In the genomic region with DNA sequence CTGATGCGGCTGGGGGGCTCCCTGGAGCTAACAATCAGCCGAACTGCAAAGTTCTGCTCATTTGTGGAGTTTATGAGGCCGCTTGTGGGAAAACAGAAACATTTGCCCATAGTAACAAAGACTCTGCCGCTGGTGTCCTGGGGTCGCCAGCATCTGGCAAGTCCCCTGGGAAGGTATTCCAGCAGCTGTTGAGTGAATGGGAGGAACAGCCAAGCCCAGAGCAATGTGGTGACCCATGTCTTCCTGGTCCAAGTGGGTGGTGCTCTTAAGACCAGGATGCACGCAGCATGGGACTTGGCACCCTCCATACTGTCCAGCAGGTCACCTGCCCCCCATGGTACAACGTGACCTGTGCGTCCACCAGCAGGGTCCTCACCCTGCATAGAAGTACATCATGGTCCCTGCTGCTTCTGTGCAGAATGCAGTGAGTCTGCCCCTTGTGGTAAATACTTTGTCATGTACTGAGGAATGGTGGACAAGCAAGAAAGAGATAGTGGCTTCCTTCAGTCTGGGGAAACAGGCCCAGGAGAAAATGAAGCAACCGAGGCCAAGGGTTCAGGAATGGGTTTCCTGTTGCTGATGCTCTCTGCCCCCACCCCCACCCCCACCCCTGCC, we compare ENCODE assay signal across 18 mouse cellular contexts. TPM values are rescaled to one million over a fixed set of nuclear protein-coding genes. Genes with fewer than 3 reads are reported as not detected.
DNase-seq lines count a peak whose midpoint lies in the region; ATAC-seq and TF ChIP-seq lines count a peak whose summit lies in the region.
"Had no signal": no experiment of that assay in that cellular context is flagged by ENCODE, and none has a peak within 500 bp of the region (broad histone marks: within the 10 kb centered on the region; RNA-seq: fewer than 3 reads in every experiment).

No protein-coding gene starts in this region.

- TF ChIP-seq CTCF in intestine, postnatal 0 days (IDR thresholded peaks at IDR 0.05; ENCODE audit: low read depth), result peak; percentile 57

- peaks cover 14% of the 10 kb centered on the region for H3K4me1 ChIP-seq in kidney, embryonic 15.5 days
- H3K4me1 ChIP-seq in megakaryocyte, embryonic 14.5 days, result no peaks in the 10 kb centered on the region; the same call in 1 of the 2 replicates
- no peaks in the 10 kb centered on the region for H3K4me1 ChIP-seq in intestine, postnatal 0 days (replicated peaks; ENCODE audit: control insufficient read depth, insufficient read depth, low read length)

- H3K27me3 ChIP-seq in kidney, embryonic 15.5 days, result no peaks in the 10 kb centered on the region
- no peaks in the 10 kb centered on the region for H3K27me3 ChIP-seq in megakaryocyte, embryonic 14.5 days (replicated peaks)
- no peaks in the 10 kb centered on the region for H3K27me3 ChIP-seq in intestine, postnatal 0 days (replicated peaks; ENCODE audit: control insufficient read depth, insufficient read depth, low read length)
- H3K27me3 ChIP-seq: stomach, embryonic 15.5 days had no signal

- DNase-seq in gastrocnemius, postnatal 14 days, result peak; percentile 9
- no peak for DNase-seq in gastrocnemius, adult 18-20 months (ENCODE audit: low spot score)
- DNase-seq in kidney, postnatal 10 days, result peak; percentile 37
- DNase-seq in adrenal gland, adult 18-20 months (ENCODE audit: low spot score in 2 of 2), result no peak
- DNase-seq: adrenal gland, postnatal 36 days; B cell, adult 2 months; thymus, postnatal 36 days had no signal

- H3K9me3 ChIP-seq in kidney, embryonic 15.5 days (replicated peaks), result no peaks in the 10 kb centered on the region
- H3K9me3 ChIP-seq in megakaryocyte, embryonic 14.5 days, result peaks cover 70% of the 10 kb centered on the region
- no peaks in the 10 kb centered on the region for H3K9me3 ChIP-seq in intestine, postnatal 0 days (ENCODE audit: control insufficient read depth)
- H3K9me3 ChIP-seq: stomach, embryonic 15.5 days had no signal

- intact Hi-C loops in gastrocnemius, postnatal 14 days (cut with DNase I; ENCODE audit: low total_unique reads), result no loop called here

- no peak overlapping the region for H3K4me3 ChIP-seq in kidney, embryonic 15.5 days (replicated peaks)
- peak overlapping the region; percentile 74 for H3K4me3 ChIP-seq in megakaryocyte, embryonic 14.5 days (replicated peaks)
- no peak overlapping the region for H3K4me3 ChIP-seq in intestine, postnatal 0 days (ENCODE audit: low read depth, low read length)
- H3K4me3 ChIP-seq: stomach, embryonic 15.5 days had no signal

- H3K4me2 ChIP-seq in kidney, embryonic 15.5 days, result no peak overlapping the region
- no peak overlapping the region for H3K4me2 ChIP-seq in intestine, postnatal 0 days (replicated peaks; ENCODE audit: low read depth)
- H3K4me2 ChIP-seq: stomach, embryonic 15.5 days had no signal

- H3K36me3 ChIP-seq in kidney, embryonic 15.5 days, result no peaks in the 10 kb centered on the region
- H3K36me3 ChIP-seq in megakaryocyte, embryonic 14.5 days (replicated peaks; ENCODE audit: low read length), result no peaks in the 10 kb centered on the region
- no peaks in the 10 kb centered on the region for H3K36me3 ChIP-seq in intestine, postnatal 0 days (ENCODE audit: control insufficient read depth, insufficient read depth)
- H3K36me3 ChIP-seq: stomach, embryonic 15.5 days had no signal

- H3K27ac ChIP-seq in kidney, embryonic 15.5 days, result no peak overlapping the region
- H3K27ac ChIP-seq in intestine, postnatal 0 days (ENCODE audit: low read depth, low read length), result no peak overlapping the region
- H3K27ac ChIP-seq: stomach, embryonic 15.5 days had no signal

- no peak for ATAC-seq in kidney, embryonic 15.5 days (replicated peaks; ENCODE audit: low FRiP score)
- no peak for ATAC-seq in megakaryocyte, adult 5-6 weeks (ENCODE audit: poor library complexity, severe bottlenecking)
- ATAC-seq in intestine, postnatal 0 days, result no peak
- ATAC-seq: forebrain, embryonic 16.5 days; hindbrain, embryonic 16.5 days had no signal

- no peak overlapping the region for H3K9ac ChIP-seq in kidney, embryonic 15.5 days
- H3K9ac ChIP-seq in intestine, postnatal 0 days (ENCODE audit: low read depth, low read length), result no peak overlapping the region
- H3K9ac ChIP-seq: stomach, embryonic 15.5 days had no signal

- 72% methylated on average over 9 of the region's 9 CpGs for WGBS in kidney, embryonic 15.5 days
- WGBS in intestine, postnatal 0 days, result 75% methylated on average over 9 of the region's 9 CpGs

RNA-seq across cellular contexts. Expression of a gene that starts 8.6 kb away (rescaled TPM):
- total RNA-seq in gastrocnemius, postnatal 14 days (2021), result not detected
- not detected for total RNA-seq in gastrocnemius, adult 18-20 months (2021)
- polyA plus RNA-seq in kidney, embryonic 15.5 days (2015; fragmentation: Nextera tagmentation; extraction: Ambion mirVana), result not detected in 2 replicates
- not detected in 2 replicates for polyA plus RNA-seq in megakaryocyte, embryonic 14.5 days (2012; ENCODE audit: insufficient read depth, low replicate concordance)
- not detected in 2 replicates for total RNA-seq in megakaryocyte, adult 5-6 weeks (2015)
- not detected in 2 replicates for total RNA-seq in megakaryocyte, adult 5-6 weeks (2017)
- polyA plus RNA-seq in intestine, postnatal 0 days (2015; fragmentation: Nextera tagmentation; extraction: Ambion mirVana), result not detected in 2 replicates
- total RNA-seq in adrenal gland, adult 18-20 months (2021), result not detected
- total RNA-seq: adrenal gland, postnatal 36 days; common myeloid progenitor, adult 5-6 weeks; ES-E14 had no signal
- polyA plus RNA-seq: forebrain, embryonic 16.5 days; heart, embryonic 14.5 days; hindbrain, embryonic 16.5 days; limb, embryonic 11.5 days; stomach, embryonic 15.5 days had no signal

Comparison
In these comparisons a context has a peak if more than half of its experiments do, and no peak if none do; other contexts are left out.
1. DNase-seq: peak in gastrocnemius, postnatal 14 days (single experiment) and kidney, postnatal 10 days (single experiment); none in gastrocnemius, adult 18-20 months (single experiment) and adrenal gland, adult 18-20 months (0 of 2).